Mouse (Mus musculus): Measurements from ENCODE around the gene Agxt2.

- TF ChIP-seq CTCF (IDR thresholded peaks at IDR 0.05) (no peak), EP300 (IDR thresholded peaks at IDR 0.05) (no peak)
Measured at GRCm38 (mm10) chr15:10332566-10332965, 25.8 kb upstream of the Agxt2 start.

Measured in lung, postnatal 0 days (tissue).